Mouse (Mus musculus) heart, embryonic 11.5 days (tissue): ENCODE results near the gene Gm28308. TPM values are rescaled to one million over a fixed set of nuclear protein-coding genes. Genes with fewer than 3 reads are reported as not detected.

ENCODE experiments used
- ATAC-seq: fragments of 200-750 bp; cut with Nextera tagmentation; replicated peaks from 2 replicates; pipeline ENCODE4 v1.8.0; 2017; ENCODE audit warnings: moderate library complexity; ENCODE audit not compliant: insufficient number of reproducible peaks, low FRiP score, low TSS enrichment
- H3K27ac ChIP-seq: fragments of 300-500 bp; sonication (generic); 2 replicates; pipeline ENCODE4 v1.5.1; 2014; ENCODE audit warnings: mild to moderate bottlenecking, low read depth, low read length
- H3K27me3 ChIP-seq: fragments of 300-500 bp; sonication (generic); 2 replicates; pipeline ENCODE4 v1.6.1; 2014; ENCODE audit warnings: mild to moderate bottlenecking, low read length, mixed read lengths; ENCODE audit not compliant: control insufficient read depth, insufficient read depth
- H3K36me3 ChIP-seq: fragments of 300-500 bp; sonication (generic); 2 replicates; pipeline ENCODE4 v1.6.1; 2014; ENCODE audit warnings: mild to moderate bottlenecking, low read length, moderate library complexity, mixed read lengths; ENCODE audit not compliant: control insufficient read depth, insufficient read depth
- H3K4me1 ChIP-seq: fragments of 300-500 bp; sonication (generic); 2 replicates; pipeline ENCODE4 v1.6.1; 2014; ENCODE audit warnings: low read length; ENCODE audit not compliant: control insufficient read depth, insufficient read depth
- H3K4me2 ChIP-seq: fragments of 300-500 bp; sonication (generic); 2 replicates; pipeline ENCODE4 v1.6.1; 2014; ENCODE audit warnings: mild to moderate bottlenecking, moderate library complexity
- H3K4me3 ChIP-seq: fragments of 300-500 bp; sonication (generic); 2 replicates; pipeline ENCODE4 v1.5.1; 2014; ENCODE audit warnings: low read depth, low read length
- H3K9ac ChIP-seq: fragments of 300-500 bp; sonication (generic); 2 replicates; pipeline ENCODE4 v1.6.1; 2014; ENCODE audit warnings: mild to moderate bottlenecking, low read depth, low read length, moderate library complexity
- H3K9me3 ChIP-seq: fragments of 300-500 bp; sonication (generic); replicated peaks from 2 replicates; pipeline ENCODE4 v1.6.1; 2016; ENCODE audit warnings: low read length; ENCODE audit not compliant: control insufficient read depth
- WGBS: fragments of 180-500 bp; shearing (Covaris S2); extraction: QIAGEN DNeasy Blood & Tissue Kit; methylation state at CpG from one replicate; pipeline ENCODE4 v1.1.7; 2014; ENCODE audit not compliant: insufficient replicate concordance; 5-methylcytosine and 5-hydroxymethylcytosine counted together
- polyA plus RNA-seq: library from polyadenylated mRNA; unstranded; fragments of >200 nt; fragmentation: Nextera tagmentation; extraction: Ambion mirVana; gene quantifications from 2 replicates; pipeline ENCODE4 v1.2.1, GENCODE M21; 2014

Gm28308 gene
- polyA plus RNA-seq, 1 experiment from 2014 or later = not detected

DNA sequence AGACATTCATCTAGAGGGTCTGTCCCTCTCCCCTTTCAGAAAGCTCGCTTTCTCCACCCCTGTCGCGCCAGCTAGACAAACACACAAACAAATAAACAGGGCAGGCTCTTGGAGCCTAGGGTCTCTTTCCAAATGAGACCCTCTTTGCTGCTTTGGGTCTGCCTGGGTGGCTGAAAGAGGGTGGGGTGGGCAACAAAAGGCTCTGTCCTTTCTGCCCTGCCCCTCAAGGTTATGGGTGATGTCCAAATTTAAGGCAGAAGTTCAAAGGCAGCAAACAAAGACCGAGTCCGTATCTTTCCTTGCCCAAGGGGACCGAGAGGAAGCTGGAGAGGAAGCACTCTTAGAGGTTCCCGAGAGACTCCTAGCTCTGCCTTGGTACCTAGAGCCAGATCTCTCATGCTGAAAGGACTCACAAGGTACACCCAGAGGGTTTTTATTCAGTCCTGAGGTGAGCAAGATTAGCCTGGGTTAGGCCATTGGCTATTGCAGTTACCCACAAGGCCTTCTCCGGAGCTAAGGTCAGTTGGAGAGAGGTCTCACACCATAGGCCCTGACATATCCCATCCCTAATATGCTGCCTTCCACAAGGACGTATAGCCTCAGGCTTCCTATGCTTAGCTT is 28.0 kb upstream of the Gm28308 start:
- Histone ChIP-seq H3K27ac (no peak overlapping the region), H3K36me3 (no peaks in the 10 kb centered on the region), H3K27me3 (peaks cover 92% of the 10 kb centered on the region), H3K4me3 (no peak overlapping the region), H3K4me1 (peaks cover 5% of the 10 kb centered on the region; the same call in 1 of the 2 replicates), H3K9ac (no peak overlapping the region), H3K9me3 (no peaks in the 10 kb centered on the region), H3K4me2 (no peak overlapping the region)
- ATAC-seq = no peak
- 1% methylated on average over 9 of the region's 9 CpGs for WGBS

GRCm38 (mm10) chr6:52240389-52241000 is 27.4 kb upstream of the Gm28308 start, which contains the start of gene Hoxa10:
TSS of gene Hoxa10 (minus strand) at chr6:52240854.
- Histone ChIP-seq H3K27me3 (peaks cover 92% of the 10 kb centered on the region), H3K27ac (no peak within 1 kb of the TSS), H3K4me3 (peak within 1 kb of the TSS; percentile 15; the same call in 1 of the 2 replicates), H3K4me1 (peaks cover 5% of the 10 kb centered on the region; the same call in 1 of the 2 replicates), H3K9me3 (no peaks in the 10 kb centered on the region), H3K4me2 (peak within 1 kb of the TSS; percentile 22), H3K36me3 (no peaks in the 10 kb centered on the region), H3K9ac (no peak within 1 kb of the TSS)
- ATAC-seq = no peak
- 1% methylated on average over 35 of the region's 35 CpGs for whole genome bisulfite sequencing

- H3K9me3 ChIP-seq = no peaks in the 10 kb centered on the region
- H3K9ac ChIP-seq = no peak overlapping the region
- peaks cover 92% of the 10 kb centered on the region for H3K27me3 ChIP-seq
- H3K4me1 ChIP-seq = no peaks in the 10 kb centered on the region
- 1% methylated on average over 30 of the region's 30 CpGs for WGBS
- H3K4me3 ChIP-seq = peak overlapping the region; percentile 15; the same call in 1 of the 2 replicates
- no peaks in the 10 kb centered on the region for H3K36me3 ChIP-seq
- no peak overlapping the region for H3K27ac ChIP-seq
- no peak for ATAC-seq
- H3K4me2 ChIP-seq = peak overlapping the region; percentile 22
These were observed 26.7 kb upstream of the Gm28308 start for GRCm38 (mm10) chr6:52239625-52240388.

- 3% methylated on average over 7 of the region's 7 CpGs for WGBS
- Histone ChIP-seq H3K27ac (no peak overlapping the region), H3K9ac (no peak overlapping the region), H3K27me3 (peaks cover 92% of the 10 kb centered on the region), H3K9me3 (no peaks in the 10 kb centered on the region), H3K36me3 (no peaks in the 10 kb centered on the region), H3K4me2 (no peak overlapping the region), H3K4me3 (no peak overlapping the region), H3K4me1 (0 out of 2 replicates have a peak, but pooled peaks cover 3% of the 10 kb centered on the region)
- ATAC-seq = no peak
These were observed 25.8 kb upstream of the Gm28308 start for GRCm38 (mm10) chr6:52238976-52239375.

- no peak overlapping the region for H3K4me2 ChIP-seq
- no peak for ATAC-seq
- H3K4me3 ChIP-seq = no peak overlapping the region
- H3K27me3 ChIP-seq = peaks cover 92% of the 10 kb centered on the region
- 0 out of 2 replicates have a peak, but pooled peaks cover 3% of the 10 kb centered on the region for H3K4me1 ChIP-seq
- H3K27ac ChIP-seq = no peak overlapping the region
- WGBS = 2% methylated on average over 7 of the region's 7 CpGs
- no peak overlapping the region for H3K9ac ChIP-seq
- no peaks in the 10 kb centered on the region for H3K9me3 ChIP-seq
- no peaks in the 10 kb centered on the region for H3K36me3 ChIP-seq
These were observed 25.0 kb upstream of the Gm28308 start for GRCm38 (mm10) chr6:52238155-52238545.

DNA sequence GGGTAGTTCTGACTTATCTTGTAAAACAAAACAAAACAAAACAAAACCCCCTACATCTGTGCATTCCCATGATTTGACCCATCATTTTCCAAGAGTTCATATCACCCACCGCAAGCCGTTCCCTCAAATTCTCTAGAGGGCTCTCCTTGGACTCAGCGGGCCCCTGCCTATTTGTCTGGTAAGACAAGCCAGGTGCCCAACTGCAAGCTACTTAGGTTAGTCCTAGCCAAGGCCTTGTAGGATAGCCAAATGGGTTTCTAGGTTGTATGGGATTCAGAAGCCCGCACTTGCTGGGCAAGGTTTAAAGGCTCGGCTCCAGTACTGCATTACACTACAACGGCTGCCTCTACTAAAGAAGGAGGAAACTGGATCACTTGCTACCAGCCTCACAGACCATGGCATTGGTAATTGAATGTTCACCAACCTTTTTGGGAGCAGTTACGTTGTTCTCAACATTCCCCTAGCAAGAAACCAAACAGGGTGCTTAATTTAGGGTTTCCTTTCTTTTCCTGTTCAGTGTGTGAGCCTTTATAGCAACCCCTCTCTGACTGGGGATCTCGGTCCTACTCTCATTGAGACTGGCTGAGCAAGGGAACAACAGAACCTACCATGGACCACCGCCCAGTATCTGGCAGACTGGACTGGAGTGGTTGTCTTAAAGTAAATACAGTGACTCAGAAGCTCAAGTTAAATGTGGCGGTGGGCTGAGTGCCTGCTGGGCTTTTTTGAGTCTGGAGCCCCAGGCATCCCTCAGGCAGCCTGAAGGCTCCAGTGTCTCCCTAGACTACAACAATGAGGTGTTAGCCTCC is 24.4 kb upstream of the Gm28308 start:
- no peak for ATAC-seq
- no peak overlapping the region for H3K4me2 ChIP-seq
- no peak overlapping the region for H3K27ac ChIP-seq
- no peak overlapping the region for H3K4me3 ChIP-seq
- 8% methylated on average over 10 of the region's 10 CpGs for WGBS
- H3K9ac ChIP-seq = no peak overlapping the region
- H3K9me3 ChIP-seq = no peaks in the 10 kb centered on the region
- H3K36me3 ChIP-seq = no peaks in the 10 kb centered on the region
- H3K4me1 ChIP-seq = 0 out of 2 replicates have a peak, but pooled peaks cover 3% of the 10 kb centered on the region
- peaks cover 92% of the 10 kb centered on the region for H3K27me3 ChIP-seq

GRCm38 (mm10) chr6:52236806-52237205 is 23.7 kb upstream of the Gm28308 start:
- 0 out of 2 replicates have a peak, but pooled peaks cover 3% of the 10 kb centered on the region for H3K4me1 ChIP-seq
- no peaks in the 10 kb centered on the region for H3K9me3 ChIP-seq
- ATAC-seq = no peak
- H3K9ac ChIP-seq = no peak overlapping the region
- peaks cover 92% of the 10 kb centered on the region for H3K27me3 ChIP-seq
- 6% methylated on average over 3 of the region's 3 CpGs for WGBS
- H3K27ac ChIP-seq = no peak overlapping the region
- H3K36me3 ChIP-seq = no peaks in the 10 kb centered on the region
- no peak overlapping the region for H3K4me3 ChIP-seq
- no peak overlapping the region for H3K4me2 ChIP-seq

DNA sequence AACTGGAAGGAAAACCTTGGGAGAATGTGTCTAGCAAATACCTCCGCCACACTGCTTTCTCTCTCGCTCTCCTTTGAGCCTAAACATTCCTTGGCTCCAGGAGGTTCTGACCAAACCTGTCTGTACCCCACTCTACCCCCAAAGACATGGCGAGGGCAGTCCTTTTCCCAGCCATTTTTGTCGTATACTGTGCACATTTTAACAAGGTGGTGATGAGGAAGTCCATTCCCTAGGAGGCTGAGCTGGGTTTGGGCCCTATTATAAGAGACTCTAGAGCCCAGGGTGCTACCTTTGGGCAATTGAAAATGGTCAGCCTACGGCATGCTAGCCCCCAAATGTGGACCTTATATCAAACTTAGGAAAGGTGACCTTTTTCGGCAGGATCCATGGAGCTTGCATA is 22.7 kb upstream of the Gm28308 start:
- no peaks in the 10 kb centered on the region for H3K36me3 ChIP-seq
- H3K4me2 ChIP-seq = no peak overlapping the region
- H3K9me3 ChIP-seq = no peaks in the 10 kb centered on the region
- no peak overlapping the region for H3K9ac ChIP-seq
- no peak overlapping the region for H3K27ac ChIP-seq
- H3K4me3 ChIP-seq = no peak overlapping the region
- no peak for ATAC-seq
- 0 out of 2 replicates have a peak, but pooled peaks cover 3% of the 10 kb centered on the region for H3K4me1 ChIP-seq
- H3K27me3 ChIP-seq = peaks cover 90% of the 10 kb centered on the region
- 22% methylated on average over 6 of the region's 6 CpGs for WGBS
